Mouse (Mus musculus) CD8-positive naive resting alpha-beta T cell, adult 2 months (primary cell): ENCODE measurements at regions not wholly inside any gene's neighbourhood (a gene's known extent, or its start where the extent isn't known, plus 50 kb on each side); places are given as distances from the start of the nearest gene placed in this dataset.

Experiments
- DNase-seq, 2 experiments: peaks; one replicate each; pipeline ENCODE4 v3.0.0; 2022; ENCODE audit warnings: low read depth in 2 of 2, low spot score in 2 of 2

DNA sequence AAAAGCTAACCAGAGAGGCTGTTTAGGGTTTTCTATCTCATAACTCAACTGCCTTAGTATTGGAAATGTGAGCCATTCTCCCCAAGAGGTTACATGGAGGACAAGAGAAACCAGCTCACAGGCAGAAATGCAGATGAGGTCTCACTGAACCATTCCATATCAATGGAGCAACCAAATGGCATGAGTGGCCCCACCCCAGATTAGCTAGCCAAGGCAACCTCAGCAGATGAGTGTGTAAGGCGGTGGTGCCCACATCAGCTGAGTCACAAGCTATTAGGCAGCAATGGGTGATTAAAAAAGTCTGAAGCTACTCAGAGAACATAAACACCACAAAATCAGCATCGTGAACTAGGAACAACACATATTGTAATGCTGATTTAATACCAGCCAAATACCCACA is 133.2 kb downstream of the Lpin1 start:
- no peak for DNase-seq

- DNase-seq = no peak
These were observed 136.2 kb downstream of the Lpin1 start for GRCm38 (mm10) chr12:16474361-16475080.

GRCm38 (mm10) chr12:16457419-16457818 is 153.3 kb downstream of the Lpin1 start:
- DNase-seq = no peak

- no peak for DNase-seq
These were observed 159.9 kb downstream of the Lpin1 start for GRCm38 (mm10) chr12:16450771-16451435.

GRCm38 (mm10) chr12:16438717-16439116 is 172.0 kb downstream of the Lpin1 start:
- no peak for DNase-seq

GRCm38 (mm10) chr12:16436961-16437360 is 173.8 kb downstream of the Lpin1 start:
- no peak for DNase-seq

GRCm38 (mm10) chr12:16436255-16436654 is 174.5 kb downstream of the Lpin1 start:
- DNase-seq = no peak

DNA sequence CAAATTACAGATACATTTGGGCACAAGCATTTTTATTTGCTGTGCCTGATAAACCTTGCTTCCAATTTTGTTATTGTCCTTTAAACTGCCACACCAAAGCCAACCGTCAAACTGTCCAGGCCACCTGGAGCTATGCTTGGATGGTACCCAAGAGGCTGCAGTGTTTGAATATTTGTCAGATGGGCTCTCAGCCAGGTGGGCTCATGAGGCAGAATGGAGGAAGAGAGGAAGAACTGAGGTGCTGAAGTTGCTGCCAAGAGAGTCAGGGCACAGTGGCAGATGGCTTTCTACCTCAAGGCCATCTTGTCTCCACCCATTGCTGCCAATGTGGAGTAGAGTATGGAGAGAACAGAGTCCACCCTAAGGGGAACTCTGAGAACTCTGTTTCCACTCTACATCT is 176.0 kb downstream of the Lpin1 start:
- no peak for DNase-seq

- no peak for DNase-seq
These were observed 176.5 kb downstream of the Lpin1 start for GRCm38 (mm10) chr12:16434225-16434624.

DNA sequence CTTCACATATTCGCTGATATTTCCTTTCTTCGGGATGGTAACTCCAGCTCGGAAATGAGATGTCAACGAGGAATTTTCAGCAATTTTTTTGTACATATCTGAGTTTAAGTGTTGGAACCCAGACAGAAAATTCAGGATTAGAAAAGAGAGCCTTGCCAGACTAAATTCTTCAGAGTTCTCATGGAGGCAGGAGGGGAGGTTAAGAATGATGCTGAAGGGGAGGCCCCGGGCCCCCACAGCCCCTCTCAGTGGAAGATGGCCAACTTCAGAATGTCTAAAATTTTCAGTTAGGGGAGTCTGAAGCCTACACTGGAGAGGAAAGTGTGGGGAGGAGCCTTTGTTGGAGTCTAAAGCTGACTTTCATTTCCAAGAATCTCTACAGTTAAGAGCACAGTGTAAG is 184.8 kb downstream of the Lpin1 start:
- DNase-seq = no peak

GRCm38 (mm10) chr12:16424526-16424925 is 186.2 kb downstream of the Lpin1 start:
- no peak for DNase-seq

DNA sequence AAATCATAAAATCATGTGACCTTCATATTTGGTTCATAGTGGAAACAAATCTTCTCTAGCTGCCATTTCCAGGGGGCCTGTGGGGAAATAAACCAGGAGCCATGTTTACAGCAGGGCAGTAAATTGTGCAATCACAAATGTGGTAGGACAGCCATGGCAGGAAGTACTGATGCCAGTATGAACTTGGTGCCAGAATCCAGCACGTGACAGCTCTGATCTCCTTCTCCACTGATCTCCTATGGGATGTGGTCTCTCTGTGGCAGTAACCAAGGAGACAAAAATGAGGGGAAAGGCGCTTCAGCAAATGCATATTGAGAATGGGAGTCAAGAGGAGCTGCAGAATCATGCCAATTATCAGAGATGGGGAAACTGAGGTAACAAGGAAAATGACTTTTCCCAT is 215.0 kb downstream of the Lpin1 start:
- no peak for DNase-seq

DNA sequence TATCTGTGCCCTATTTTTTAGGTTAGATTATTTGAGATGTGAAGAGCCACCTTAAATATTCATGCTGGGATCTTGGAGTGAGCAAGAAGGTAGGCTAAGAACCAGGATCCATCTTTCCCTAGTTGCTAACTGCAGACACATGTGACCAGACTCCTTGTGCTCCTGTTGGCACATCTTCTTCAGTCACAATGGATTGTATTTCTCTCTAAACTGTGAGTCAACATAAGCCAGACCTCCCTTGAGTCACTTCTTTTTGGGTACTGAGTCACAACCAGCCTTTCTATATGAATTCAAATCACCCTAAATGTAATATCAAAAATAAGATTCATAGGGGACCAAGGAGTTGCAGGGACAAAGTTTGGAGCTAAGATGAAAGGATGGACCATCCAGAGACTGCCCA is 217.9 kb downstream of the Lpin1 start:
- no peak for DNase-seq

DNA sequence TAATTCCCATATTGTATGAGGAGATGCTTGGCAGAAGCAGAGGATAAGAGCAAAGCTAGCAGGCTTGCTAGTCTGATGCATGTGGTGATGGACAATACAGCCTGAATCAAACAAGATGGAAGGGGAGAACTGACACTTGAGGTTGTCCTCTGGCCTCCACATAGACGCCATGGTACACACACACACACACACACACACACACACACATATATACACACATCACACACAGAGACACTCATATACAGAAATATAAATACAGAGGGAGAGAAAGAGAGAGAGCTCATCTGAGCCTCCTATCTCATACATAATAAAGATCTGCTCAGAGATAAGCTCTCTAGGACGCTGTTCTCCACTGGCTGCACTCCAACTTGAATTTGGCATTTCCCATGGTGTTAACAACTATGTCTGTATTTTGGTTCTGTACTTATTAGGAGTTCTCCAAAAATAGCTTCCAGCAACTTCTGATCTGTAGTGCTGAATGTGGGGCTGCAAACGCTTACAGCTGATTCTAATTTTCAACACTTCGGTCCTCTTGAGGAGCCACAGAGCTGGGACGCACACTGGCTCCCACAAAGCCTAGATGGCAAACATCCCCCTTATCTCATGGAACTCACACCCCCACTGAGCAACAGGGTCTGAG is 219.0 kb downstream of the Lpin1 start:
- DNase-seq = no peak

GRCm38 (mm10) chr12:16391163-16391562 is 219.6 kb downstream of the Lpin1 start:
- no peak for DNase-seq

DNA sequence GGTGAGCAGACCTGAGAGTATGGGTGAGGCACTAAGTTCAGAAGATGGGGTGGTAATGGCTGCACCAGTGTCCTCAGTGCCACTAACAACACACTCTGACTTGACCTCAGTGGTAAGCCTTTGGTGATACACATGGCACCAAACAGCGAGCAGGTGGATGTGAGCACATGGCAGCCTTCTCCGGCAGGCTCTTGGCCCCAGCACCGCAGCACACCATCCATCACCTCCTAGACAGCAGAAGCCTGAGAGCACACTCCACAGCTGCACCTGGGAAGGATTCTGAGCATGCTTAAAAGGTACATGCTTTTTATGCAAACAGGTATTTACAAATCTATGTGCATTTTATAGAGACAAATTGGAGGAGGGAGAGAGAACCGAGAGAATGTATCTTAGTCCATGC is 223.7 kb downstream of the Lpin1 start:
- no peak for DNase-seq

- DNase-seq = no peak
These were observed 226.4 kb downstream of the Lpin1 start for GRCm38 (mm10) chr12:16384396-16384795.

- no peak for DNase-seq
These were observed 227.2 kb downstream of the Lpin1 start for GRCm38 (mm10) chr12:16383499-16383935.

DNA sequence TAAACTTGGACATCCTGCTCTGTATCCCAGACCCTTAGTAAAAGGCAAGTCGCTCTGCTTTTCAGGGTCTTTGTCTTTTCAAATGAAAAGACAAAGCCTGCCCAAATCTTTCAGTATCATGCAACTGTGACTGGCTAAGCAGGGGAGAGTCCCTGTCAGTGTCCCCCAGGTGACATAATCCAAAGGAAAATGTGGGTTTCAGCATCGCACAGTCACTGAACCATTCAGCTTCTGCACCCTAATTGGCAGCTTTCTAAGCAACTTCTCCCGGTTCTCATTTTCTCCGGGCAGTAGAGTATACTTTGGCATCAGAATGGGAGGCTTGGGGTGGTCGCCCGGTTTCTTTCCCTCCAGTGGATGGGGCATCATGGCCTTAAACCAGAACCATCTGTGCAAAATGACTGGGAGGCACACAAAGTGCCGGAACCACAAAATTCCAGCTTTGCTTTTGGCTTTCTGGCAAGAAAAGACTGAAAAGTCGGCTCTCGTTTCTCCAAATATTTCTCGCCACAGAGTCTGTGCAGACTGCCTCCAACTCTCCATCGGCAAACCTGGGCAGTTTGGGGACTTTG is 228.3 kb downstream of the Lpin1 start:
- DNase-seq = no peak

GRCm38 (mm10) chr12:16381026-16381425 is 229.7 kb downstream of the Lpin1 start:
- no peak for DNase-seq

DNA sequence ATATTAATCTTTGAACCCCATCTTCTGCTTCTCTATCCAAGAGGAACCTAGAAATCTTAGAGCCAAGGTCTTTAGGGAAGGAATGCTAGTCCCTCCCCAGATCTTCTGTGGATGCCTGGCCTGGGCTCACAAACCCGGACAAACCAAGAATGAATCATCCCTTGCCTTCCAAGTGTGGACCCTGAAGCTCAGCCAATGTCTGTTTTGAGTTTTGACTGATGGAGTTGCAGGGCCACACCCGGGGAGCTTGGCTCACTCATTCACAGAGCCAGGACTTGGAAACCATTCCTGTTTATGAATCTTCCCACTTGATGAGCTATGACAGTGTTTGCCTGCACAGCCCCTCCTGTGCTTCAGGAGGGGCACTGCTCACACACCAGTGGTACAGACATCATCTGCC is 230.4 kb downstream of the Lpin1 start:
- DNase-seq = no peak

DNA sequence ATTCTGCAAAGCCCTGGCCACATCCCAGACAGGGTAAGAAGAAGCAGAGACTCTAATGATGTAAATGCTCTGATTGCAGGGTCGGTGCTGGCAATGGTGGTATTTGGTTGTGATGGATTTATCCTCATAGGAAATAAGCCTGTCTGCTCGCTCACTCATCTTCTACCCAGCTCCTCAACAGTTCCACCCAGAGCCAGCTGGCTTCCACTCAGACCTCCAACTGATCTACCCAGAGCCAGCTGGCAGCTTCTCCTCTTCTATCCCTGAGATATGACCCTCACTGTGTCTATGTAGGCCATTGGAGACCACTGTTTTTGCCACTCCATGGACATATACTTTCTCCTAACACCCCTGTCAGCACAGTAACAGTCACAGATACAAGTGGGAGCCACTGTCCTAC is 231.4 kb downstream of the Lpin1 start:
- DNase-seq = no peak
